Mouse (Mus musculus) lung, postnatal 10 days (tissue): Measurements from ENCODE around the gene Ube2v1.

Source experiments
- DNase-seq: peaks from one replicate; pipeline ENCODE4 v3.0.0; 2021

Ube2v1 gene

DNA sequence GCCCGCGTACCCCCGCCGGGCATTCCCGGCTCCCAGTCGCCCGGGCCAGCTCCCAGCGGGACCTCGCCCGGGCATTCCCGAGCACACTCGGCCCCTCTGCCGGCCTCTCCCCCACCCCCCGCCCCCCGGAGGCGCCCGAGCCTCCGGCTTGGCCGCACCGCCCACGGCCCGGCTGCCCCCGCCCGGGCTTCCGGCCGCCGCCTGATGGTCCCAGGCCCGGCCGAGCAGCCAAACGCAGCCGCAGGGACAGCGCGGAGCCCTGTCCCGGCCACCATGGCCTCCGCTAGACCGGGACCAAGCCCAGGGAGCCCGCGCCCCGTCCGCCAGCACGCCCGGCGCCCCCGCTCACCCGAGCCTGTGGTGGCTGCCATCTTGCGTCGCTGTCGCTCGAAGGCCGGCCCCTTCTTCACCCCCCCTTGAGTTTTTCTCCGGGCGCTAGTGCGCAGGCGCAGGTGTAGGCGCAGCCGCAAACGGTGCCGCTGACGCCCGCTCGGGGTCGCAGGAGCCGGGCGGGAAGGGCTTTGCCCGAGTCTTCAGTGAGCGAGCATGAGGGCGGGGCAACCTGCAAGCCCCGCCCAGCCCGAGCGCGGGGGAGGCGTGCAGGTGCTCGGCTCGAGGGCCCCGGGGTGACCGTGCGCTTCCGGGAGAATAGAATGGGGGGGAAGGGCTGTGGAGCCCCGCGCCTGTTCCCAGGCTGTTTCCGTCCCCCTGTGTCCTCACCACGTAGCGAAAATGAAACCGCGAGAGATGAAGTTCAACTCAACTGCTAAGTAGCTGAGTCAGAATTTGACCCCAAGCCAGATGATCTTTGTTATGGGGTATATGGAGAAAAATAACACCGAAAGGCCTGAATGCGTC, at the start of gene Ube2v1:
Ube2v1 (minus strand) TSS at position 505 of the 858 bp plus-strand sequence.
- DNase-seq = peak; percentile 97

GRCm38 (mm10) chr2:167680657-167681056, 48.8 kb upstream of the Ube2v1 start:
- DNase-seq = peak; percentile 75

GRCm38 (mm10) chr2:167679902-167680430, 48.1 kb upstream of the Ube2v1 start:
- peak; percentile 92 for DNase-seq

GRCm38 (mm10) chr2:167678600-167678999, 46.7 kb upstream of the Ube2v1 start:
- no peak for DNase-seq

- DNase-seq = peak; percentile 74
Observed at GRCm38 (mm10) chr2:167675120-167675909, 43.4 kb upstream of the Ube2v1 start.

DNA sequence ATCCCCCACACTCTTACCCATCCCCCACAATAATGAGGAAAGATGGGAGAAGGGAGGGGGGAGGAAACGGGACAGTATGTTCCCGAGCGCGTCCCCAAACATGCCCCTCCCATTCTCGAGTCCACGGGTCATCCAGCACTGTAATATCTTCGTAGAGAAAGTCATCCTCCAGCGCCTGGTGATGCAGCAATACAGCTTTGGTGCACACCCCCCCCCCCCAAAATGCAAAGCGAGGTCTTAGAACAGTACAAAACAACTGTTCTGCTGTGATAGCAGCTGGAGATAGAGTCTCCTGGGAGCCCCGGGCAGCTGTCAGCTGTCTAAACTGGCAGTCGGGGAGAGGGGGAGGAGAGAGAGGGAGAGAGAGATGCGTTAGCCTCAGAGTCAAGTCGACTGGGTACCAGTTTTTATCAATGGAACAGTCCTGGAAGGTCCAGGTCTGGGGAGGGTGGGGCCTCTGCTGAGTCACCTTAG, 40.4 kb upstream of the Ube2v1 start:
- peak; percentile 70 for DNase-seq

DNA sequence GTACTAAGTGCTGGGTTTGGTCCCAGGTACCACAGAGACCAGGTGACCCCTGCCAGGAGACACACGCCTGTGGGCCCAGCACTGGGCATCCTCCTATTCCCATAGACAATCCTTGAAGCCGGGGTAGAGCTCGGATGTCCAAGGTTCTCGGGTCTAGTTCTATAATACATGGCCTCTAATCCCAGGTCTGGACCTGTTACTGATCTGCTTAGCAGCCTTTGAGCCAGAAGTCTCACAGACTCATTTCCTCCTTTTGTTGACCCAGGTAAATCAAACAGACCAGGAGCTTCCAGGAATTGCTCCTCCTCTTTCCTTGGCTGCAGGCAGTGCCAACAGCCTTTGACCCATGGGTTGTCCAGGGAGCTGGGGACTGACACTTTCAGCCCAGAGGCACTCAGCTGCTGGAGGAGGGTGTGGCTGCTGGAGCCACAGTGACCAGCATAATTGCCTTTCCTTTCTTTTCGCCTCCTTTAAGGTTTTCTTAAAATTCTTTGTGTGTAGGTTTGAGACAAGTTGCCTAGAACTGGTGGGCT, 39.3 kb upstream of the Ube2v1 start:
- peak; percentile 40 for DNase-seq

- no peak for DNase-seq
Observed at GRCm38 (mm10) chr2:167669398-167669797, 37.5 kb upstream of the Ube2v1 start.

- DNase-seq = no peak
Observed at GRCm38 (mm10) chr2:167668426-167668825, 36.5 kb upstream of the Ube2v1 start.

GRCm38 (mm10) chr2:167665972-167666713, 34.2 kb upstream of the Ube2v1 start:
- no peak for DNase-seq

GRCm38 (mm10) chr2:167662713-167663112, 30.8 kb upstream of the Ube2v1 start:
- no peak for DNase-seq

DNA sequence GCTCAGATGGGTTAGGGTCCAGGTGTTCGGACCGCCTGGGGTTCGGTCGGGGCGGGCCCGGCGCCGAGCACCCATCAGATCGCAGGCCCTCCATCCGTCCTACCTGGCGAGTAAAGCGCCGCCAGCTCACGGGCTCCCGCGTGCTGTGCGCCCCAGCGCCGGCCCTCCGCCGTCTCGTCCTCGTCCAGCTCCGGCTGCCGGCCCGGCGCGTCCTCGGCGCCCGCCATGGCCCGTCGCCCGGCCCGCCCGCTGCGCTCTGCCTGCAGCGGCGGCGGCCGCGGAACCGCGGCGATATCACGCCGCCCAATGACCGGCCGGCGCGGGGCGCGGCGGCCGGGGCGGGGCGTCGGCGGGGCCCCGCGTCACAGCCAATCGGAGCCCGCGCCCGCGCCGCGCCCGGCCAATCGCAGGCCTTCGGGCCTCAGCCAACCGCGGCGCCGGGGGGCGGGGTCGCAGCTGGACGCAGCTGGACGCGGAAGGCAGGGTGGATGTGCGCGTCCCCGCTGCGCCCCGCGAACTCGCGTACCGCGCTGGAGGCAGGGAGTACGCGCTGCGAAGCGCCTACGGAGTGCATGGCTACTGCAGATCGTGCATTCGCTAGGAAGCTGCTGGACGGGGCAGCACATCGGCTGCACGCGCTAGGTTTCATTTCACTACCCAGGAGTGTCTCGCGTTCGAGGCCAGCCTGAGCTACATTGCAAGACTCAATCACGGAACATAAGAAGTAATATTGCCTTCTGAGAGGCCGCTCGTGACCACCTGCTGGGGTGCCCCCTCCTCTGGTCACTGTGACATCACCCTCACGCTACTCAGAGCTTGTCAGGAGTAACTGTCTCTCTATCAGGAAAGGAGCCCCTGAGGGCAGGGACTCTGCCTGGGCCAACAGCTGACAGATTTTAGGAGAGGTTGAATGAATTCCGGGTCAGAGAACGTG, 29.6 kb upstream of the Ube2v1 start, which contains the start of gene Gm20431:
Gm20431 (minus strand) TSS at position 227 of the 934 bp plus-strand sequence.
- DNase-seq = peak; percentile 97

DNA sequence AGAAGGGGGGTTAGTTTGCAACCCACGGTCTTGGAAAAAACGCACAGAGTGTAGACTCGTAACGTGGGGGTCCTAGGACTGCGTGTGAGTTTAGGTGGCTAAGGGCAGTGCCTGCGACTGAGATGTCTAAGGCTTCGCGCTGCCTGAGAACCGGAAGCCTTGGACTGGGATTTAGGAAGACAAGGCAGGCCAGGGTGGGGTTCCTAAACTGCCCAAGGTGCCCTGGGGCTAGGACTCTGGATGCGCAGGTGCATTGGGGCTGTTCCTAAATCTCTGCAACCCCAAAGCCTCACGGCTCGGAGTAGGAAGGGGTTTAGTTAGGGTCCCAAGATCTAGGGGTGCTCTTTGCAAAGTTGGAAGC, 28.7 kb upstream of the Ube2v1 start:
- peak; percentile 45 for DNase-seq

DNA sequence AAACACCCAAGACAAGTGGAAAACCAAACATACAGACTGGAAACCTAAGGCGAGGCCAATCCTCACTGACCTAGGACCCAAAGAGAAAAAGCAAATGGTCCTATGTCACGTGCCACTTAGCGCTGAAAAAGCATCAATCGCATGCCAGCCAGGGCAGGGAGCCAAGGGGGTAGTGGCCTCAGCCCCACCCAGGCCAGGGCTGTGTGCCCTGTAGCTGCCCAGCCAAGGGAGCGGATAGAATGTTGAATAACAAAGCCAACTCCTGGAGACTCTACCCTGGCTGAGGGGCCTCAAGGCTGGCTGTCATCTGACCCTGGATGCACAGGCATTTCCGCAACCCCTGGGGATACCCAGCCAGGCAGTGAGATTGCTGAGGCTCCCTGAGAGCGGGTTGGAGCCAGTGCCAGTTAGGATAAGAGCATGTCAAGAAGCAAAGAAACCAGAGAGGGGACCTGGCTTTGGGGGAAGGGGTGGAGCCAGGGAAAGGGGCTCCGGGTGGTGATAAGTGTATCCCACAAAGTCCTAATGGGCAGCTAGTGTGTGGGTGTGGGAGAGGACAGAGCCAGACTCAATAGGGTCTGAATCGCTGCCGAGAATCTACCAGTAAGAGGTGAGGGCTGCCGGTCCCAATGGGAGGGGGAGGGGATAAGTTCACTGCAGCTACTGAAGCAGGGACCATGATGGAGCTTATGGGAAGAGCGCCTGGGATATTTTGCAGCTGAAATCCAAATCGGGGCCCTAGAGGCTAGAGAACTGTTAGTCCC, 28.1 kb upstream of the Ube2v1 start:
- peak; percentile 87 for DNase-seq

GRCm38 (mm10) chr2:167659177-167659846, 27.4 kb upstream of the Ube2v1 start:
- no peak for DNase-seq

DNA sequence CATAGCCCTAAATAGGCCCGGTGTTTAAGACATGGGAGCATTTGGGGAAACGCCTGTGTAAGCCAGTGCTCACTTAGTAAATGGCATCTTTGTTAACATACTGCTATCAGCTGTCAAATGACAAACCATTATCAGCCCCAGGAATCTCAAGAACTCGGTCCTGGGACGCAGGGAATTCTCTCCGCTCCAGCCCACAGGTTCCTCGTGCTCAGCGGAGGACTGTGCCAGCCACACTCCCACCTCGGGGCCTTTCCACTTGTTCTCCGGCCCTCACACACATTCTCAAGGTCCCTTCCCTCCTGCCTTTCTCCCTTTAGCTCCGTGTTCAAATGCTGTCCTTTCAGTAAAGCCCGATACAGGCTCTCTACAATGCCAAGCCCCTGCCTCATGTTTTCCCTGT, 26.8 kb upstream of the Ube2v1 start:
- DNase-seq = no peak

GRCm38 (mm10) chr2:167657973-167658372, 26.1 kb upstream of the Ube2v1 start:
- DNase-seq = no peak

DNA sequence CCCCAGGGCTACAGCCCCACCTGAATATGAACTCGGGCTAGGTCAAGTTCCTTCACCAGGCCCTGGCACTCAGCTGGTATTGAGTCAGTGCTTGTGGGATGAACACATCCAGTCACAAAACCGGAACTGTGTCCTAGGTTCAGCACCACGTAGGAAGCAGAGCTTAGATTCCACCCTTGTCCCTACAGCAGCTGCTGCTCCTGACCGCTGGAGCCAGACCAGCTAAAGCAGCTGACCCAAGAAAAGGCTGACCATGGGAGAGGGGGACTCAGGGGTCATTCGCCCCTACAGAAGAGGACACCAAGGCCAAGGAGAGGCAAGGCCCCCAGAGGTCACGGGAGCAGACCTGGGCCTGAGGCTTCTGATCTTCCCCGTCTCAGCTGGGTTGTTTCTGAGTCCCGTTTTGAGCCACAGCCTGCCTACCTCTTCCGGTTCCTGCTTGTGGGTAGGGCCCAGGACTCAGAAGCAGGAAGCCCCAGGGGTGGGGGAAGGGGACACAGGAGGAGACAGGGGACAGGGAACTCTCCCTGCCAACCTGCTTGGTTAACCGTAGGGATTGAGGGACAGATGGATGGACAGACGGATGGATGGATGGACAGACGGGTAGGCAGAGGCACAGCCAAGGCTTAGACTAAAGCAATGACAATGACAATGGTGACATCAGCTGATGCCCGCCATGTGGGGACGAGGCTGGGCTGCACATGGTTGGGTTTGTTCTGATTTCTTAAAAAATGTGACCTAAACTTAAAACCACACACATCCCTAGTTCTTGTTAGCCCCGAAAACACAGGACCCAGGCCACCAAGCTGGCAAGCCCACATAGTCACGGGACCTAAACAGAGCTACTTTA, 25.0 kb upstream of the Ube2v1 start:
- DNase-seq = peak; percentile 68
